Mouse (Mus musculus): Measurements from ENCODE around the gene Tiam1.

- TF ChIP-seq CTCF (IDR thresholded peaks at IDR 0.05; ENCODE audit: borderline replicate concordance, control insufficient read depth, extremely low read depth, insufficient read depth, low read length, poor library complexity) (no peak), POLR2A (IDR thresholded peaks at IDR 0.05; ENCODE audit: control insufficient read depth, extremely low read depth, insufficient read depth, low read length, poor library complexity) (no peak)
These were observed 267.5 kb downstream of the Tiam1 start for GRCm38 (mm10) chr16:89876079-89876478.
